Mouse (Mus musculus): ENCODE measurements around the gene Atmin.

GRCm38 (mm10) chr8:116905252-116905651, 37.9 kb upstream of the Atmin start:
- TF ChIP-seq CTCF (IDR thresholded peaks at IDR 0.05; ENCODE audit: low read depth) (no peak), EP300 (IDR thresholded peaks at IDR 0.05; ENCODE audit: low read depth) (no peak)

Data from liver, embryonic 14.5 days (tissue).